Mouse (Mus musculus) limb, embryonic 13.5 days (tissue): ENCODE data around the gene Rora. TPM values are rescaled to one million over a fixed set of nuclear protein-coding genes. Genes with fewer than 3 reads are reported as not detected.

Source experiments
- ATAC-seq: fragments of 200-750 bp; cut with Nextera tagmentation; 2 replicates; pipeline ENCODE4 v1.8.0; 2017; ENCODE audit warnings: low read depth, moderate number of reproducible peaks, moderate TSS enrichment; ENCODE audit not compliant: low FRiP score
- H3K27ac ChIP-seq: fragments of 300-500 bp; sonication (generic); 2 replicates; pipeline ENCODE4 v1.5.1; 2015; ENCODE audit warnings: inconsistent platforms, mild to moderate bottlenecking, moderate library complexity
- H3K27me3 ChIP-seq: fragments of 300-500 bp; sonication (generic); 2 replicates; pipeline ENCODE4 v1.6.1; 2015; ENCODE audit warnings: mild to moderate bottlenecking, inconsistent platforms
- H3K36me3 ChIP-seq: fragments of 300-500 bp; sonication (generic); 2 replicates; pipeline ENCODE4 v1.6.1; 2015; ENCODE audit warnings: inconsistent platforms, mild to moderate bottlenecking, moderate library complexity
- H3K4me1 ChIP-seq: fragments of 300-500 bp; sonication (generic); 2 replicates; pipeline ENCODE4 v1.6.1; 2015; ENCODE audit warnings: inconsistent platforms
- H3K4me2 ChIP-seq: fragments of 300-500 bp; sonication (generic); replicated peaks from 2 replicates; pipeline ENCODE4 v1.6.1; 2015; ENCODE audit warnings: inconsistent platforms, mild to moderate bottlenecking, moderate library complexity
- H3K4me3 ChIP-seq: fragments of 300-500 bp; sonication (generic); 2 replicates; pipeline ENCODE4 v1.5.1; 2015; ENCODE audit warnings: moderate library complexity, mild to moderate bottlenecking, inconsistent platforms
- H3K9ac ChIP-seq: fragments of 300-500 bp; sonication (generic); 2 replicates; pipeline ENCODE4 v1.6.1; 2015; ENCODE audit warnings: mild to moderate bottlenecking, inconsistent platforms
- H3K9me3 ChIP-seq: fragments of 300-500 bp; sonication (generic); 2 replicates; pipeline ENCODE4 v1.6.1; 2016; ENCODE audit warnings: inconsistent platforms
- WGBS: fragments of 180-500 bp; shearing (Covaris S2); methylation state at CpG from one replicate; pipeline ENCODE4 v1.1.7; 2015; 5-methylcytosine and 5-hydroxymethylcytosine counted together
- polyA plus RNA-seq: library from polyadenylated mRNA; unstranded; fragments of >200 nt; fragmentation: Nextera tagmentation; extraction: Ambion mirVana; gene quantifications from 2 replicates; pipeline ENCODE4 v1.2.1, GENCODE M21; 2015

The Rora gene
- polyA plus RNA-seq, 1 experiment from 2014 or later = 9.6 TPM

GRCm38 (mm10) chr9:68875791-68876190 lies 222.2 kb downstream of the Rora start:
- Histone ChIP-seq H3K9me3 (no peaks in the 10 kb centered on the region), H3K27me3 (peaks cover 6% of the 10 kb centered on the region), H3K4me3 (no peak overlapping the region), H3K4me2 (no peak overlapping the region), H3K27ac (no peak overlapping the region), H3K36me3 (no peaks in the 10 kb centered on the region), H3K4me1 (peaks cover 31% of the 10 kb centered on the region), H3K9ac (no peak overlapping the region)
- 91% methylated on average over 2 of the region's 2 CpGs for WGBS
- no peak for ATAC-seq

- Histone ChIP-seq H3K4me3 (no peak overlapping the region), H3K4me2 (no peak overlapping the region), H3K27me3 (peaks cover 6% of the 10 kb centered on the region), H3K9me3 (no peaks in the 10 kb centered on the region), H3K4me1 (peaks cover 31% of the 10 kb centered on the region), H3K27ac (no peak overlapping the region), H3K9ac (no peak overlapping the region), H3K36me3 (no peaks in the 10 kb centered on the region)
- no peak for ATAC-seq
- WGBS = 80% methylated on average over 2 of the region's 2 CpGs
These were observed 222.7 kb downstream of the Rora start for GRCm38 (mm10) chr9:68876289-68876688.

GRCm38 (mm10) chr9:68881896-68882295 lies 228.3 kb downstream of the Rora start:
- WGBS = 73% methylated on average over 6 of the region's 6 CpGs
- H3K36me3 ChIP-seq = no peaks in the 10 kb centered on the region

GRCm38 (mm10) chr9:68883005-68883404 lies 229.4 kb downstream of the Rora start:
- H3K27me3 ChIP-seq = no peaks in the 10 kb centered on the region
- WGBS = 61% methylated on average over 6 of the region's 6 CpGs
- H3K9ac ChIP-seq = no peak overlapping the region
- no peak for ATAC-seq
- H3K36me3 ChIP-seq = no peaks in the 10 kb centered on the region
- H3K9me3 ChIP-seq = no peaks in the 10 kb centered on the region
- peaks cover 17% of the 10 kb centered on the region for H3K4me1 ChIP-seq
- H3K4me2 ChIP-seq = no peak overlapping the region
- H3K27ac ChIP-seq = no peak overlapping the region
- H3K4me3 ChIP-seq = no peak overlapping the region

More at GRCm38 (mm10) chr9:68881896-68882295, 228.3 kb downstream of the Rora start:
- H3K9me3 ChIP-seq = no peaks in the 10 kb centered on the region
- no peaks in the 10 kb centered on the region; the same call in 1 of the 2 replicates for H3K27me3 ChIP-seq
- H3K4me2 ChIP-seq = no peak overlapping the region
- H3K4me3 ChIP-seq = no peak overlapping the region
- ATAC-seq = no peak
- H3K9ac ChIP-seq = no peak overlapping the region
- peaks cover 25% of the 10 kb centered on the region for H3K4me1 ChIP-seq
- H3K27ac ChIP-seq = no peak overlapping the region

GRCm38 (mm10) chr9:68883687-68884086 lies 230.1 kb downstream of the Rora start:
- no peaks in the 10 kb centered on the region for H3K9me3 ChIP-seq
- no peaks in the 10 kb centered on the region for H3K36me3 ChIP-seq
- no peak overlapping the region for H3K4me3 ChIP-seq
- H3K27me3 ChIP-seq = no peaks in the 10 kb centered on the region
- H3K27ac ChIP-seq = no peak overlapping the region
- H3K9ac ChIP-seq = no peak overlapping the region
- H3K4me1 ChIP-seq = peaks cover 21% of the 10 kb centered on the region
- H3K4me2 ChIP-seq = no peak overlapping the region
- WGBS = 83% methylated on average over 8 of the region's 8 CpGs
- ATAC-seq = no peak

GRCm38 (mm10) chr9:68884451-68885035 lies 231.0 kb downstream of the Rora start:
- H3K4me1 ChIP-seq = peaks cover 18% of the 10 kb centered on the region
- no peak overlapping the region for H3K4me3 ChIP-seq
- WGBS = 58% methylated on average over 9 of the region's 9 CpGs
- no peak overlapping the region for H3K27ac ChIP-seq
- no peak overlapping the region for H3K4me2 ChIP-seq
- H3K36me3 ChIP-seq = no peaks in the 10 kb centered on the region
- ATAC-seq = no peak
- H3K9ac ChIP-seq = no peak overlapping the region
- H3K9me3 ChIP-seq = no peaks in the 10 kb centered on the region
- no peaks in the 10 kb centered on the region for H3K27me3 ChIP-seq

- no peak for ATAC-seq
- Histone ChIP-seq H3K4me3 (no peak overlapping the region), H3K4me1 (peaks cover 30% of the 10 kb centered on the region; the same call in 1 of the 2 replicates), H3K27me3 (no peaks in the 10 kb centered on the region), H3K27ac (no peak overlapping the region), H3K36me3 (no peaks in the 10 kb centered on the region), H3K9ac (no peak overlapping the region), H3K9me3 (no peaks in the 10 kb centered on the region), H3K4me2 (no peak overlapping the region)
- 63% methylated on average over 8 of the region's 8 CpGs for WGBS
These were observed 235.1 kb downstream of the Rora start for GRCm38 (mm10) chr9:68888670-68889069.

- Histone ChIP-seq H3K27ac (no peak overlapping the region), H3K4me1 (peaks cover 23% of the 10 kb centered on the region; the same call in 1 of the 2 replicates), H3K27me3 (no peaks in the 10 kb centered on the region), H3K4me2 (0 out of 2 replicates have a peak overlapping the region, but pooled peaks have one; percentile 16), H3K9me3 (no peaks in the 10 kb centered on the region), H3K36me3 (no peaks in the 10 kb centered on the region), H3K4me3 (no peak overlapping the region), H3K9ac (no peak overlapping the region)
- WGBS = 36% methylated on average over 11 of the region's 11 CpGs
- ATAC-seq = no peak
These were observed 237.8 kb downstream of the Rora start for GRCm38 (mm10) chr9:68891431-68891830.

- H3K4me3 ChIP-seq = no peak overlapping the region
- H3K9ac ChIP-seq = no peak overlapping the region
- no peak for ATAC-seq
- no peak overlapping the region for H3K4me2 ChIP-seq
- H3K9me3 ChIP-seq = no peaks in the 10 kb centered on the region
- no peaks in the 10 kb centered on the region for H3K36me3 ChIP-seq
- no peaks in the 10 kb centered on the region for H3K27me3 ChIP-seq
- peaks cover 23% of the 10 kb centered on the region; the same call in 1 of the 2 replicates for H3K4me1 ChIP-seq
- no peak overlapping the region for H3K27ac ChIP-seq
- WGBS = 91% methylated on average over 4 of the region's 4 CpGs
These were observed 238.8 kb downstream of the Rora start for GRCm38 (mm10) chr9:68892356-68892755.

GRCm38 (mm10) chr9:68892859-68893258 lies 239.3 kb downstream of the Rora start:
- Histone ChIP-seq H3K9me3 (no peaks in the 10 kb centered on the region), H3K36me3 (no peaks in the 10 kb centered on the region), H3K4me2 (no peak overlapping the region), H3K4me1 (peaks cover 23% of the 10 kb centered on the region; the same call in 1 of the 2 replicates), H3K27ac (no peak overlapping the region), H3K4me3 (no peak overlapping the region), H3K27me3 (no peaks in the 10 kb centered on the region), H3K9ac (no peak overlapping the region)
- WGBS = 69% methylated on average over 6 of the region's 6 CpGs
- no peak for ATAC-seq

- no peak for ATAC-seq
- WGBS = 60% methylated on average over 6 of the region's 6 CpGs
- Histone ChIP-seq H3K36me3 (no peaks in the 10 kb centered on the region), H3K4me1 (peaks cover 6% of the 10 kb centered on the region; the same call in 1 of the 2 replicates), H3K9me3 (no peaks in the 10 kb centered on the region), H3K9ac (no peak overlapping the region), H3K4me3 (no peak overlapping the region), H3K27me3 (no peaks in the 10 kb centered on the region), H3K27ac (no peak overlapping the region), H3K4me2 (no peak overlapping the region)
These were observed 244.7 kb downstream of the Rora start for GRCm38 (mm10) chr9:68898286-68898685.

GRCm38 (mm10) chr9:68899525-68900222 lies 246.1 kb downstream of the Rora start:
- Histone ChIP-seq H3K27ac (no peak overlapping the region), H3K9me3 (no peaks in the 10 kb centered on the region), H3K27me3 (no peaks in the 10 kb centered on the region), H3K4me3 (no peak overlapping the region), H3K4me1 (0 out of 2 replicates have a peak, but pooled peaks cover 5% of the 10 kb centered on the region), H3K4me2 (no peak overlapping the region), H3K9ac (no peak overlapping the region), H3K36me3 (no peaks in the 10 kb centered on the region)
- 79% methylated on average over 5 of the region's 5 CpGs for WGBS
- ATAC-seq = no peak
